Mouse (Mus musculus) E14TG2a.4 (cell line): ENCODE measurements around the gene Samd14.

Experiments used
- H3K27me3 ChIP-seq: 2 replicates; pipeline ENCODE4 v1.6.1; 2014; ENCODE audit warnings: low read length, control low read depth; ENCODE audit not compliant: insufficient read depth
- H3K36me3 ChIP-seq: 2 replicates; pipeline ENCODE4 v1.6.1; 2014; ENCODE audit warnings: low read length, control low read depth; ENCODE audit not compliant: insufficient read depth
- H3K4me1 ChIP-seq: replicated peaks from 2 replicates; pipeline ENCODE4 v1.6.1; 2014; ENCODE audit warnings: low read depth, low read length, control low read depth
- H3K4me3 ChIP-seq: replicated peaks from 2 replicates; pipeline ENCODE4 v1.5.1; 2014; ENCODE audit warnings: mild to moderate bottlenecking, low read length
- H3K9me3 ChIP-seq: 2 replicates; pipeline ENCODE4 v1.6.1; 2014; ENCODE audit warnings: low read length, control low read depth
- CTCF ChIP-seq: conservative IDR thresholded peaks from 2 replicates; pipeline ENCODE4 v1.5.1; 2014; ENCODE audit warnings: low read length
- NANOG ChIP-seq: IDR thresholded peaks from 2 replicates; pipeline ENCODE4 v1.6.1; 2014; ENCODE audit warnings: borderline replicate concordance, low read length, mixed read lengths
- POU5F1 ChIP-seq: IDR thresholded peaks from 2 replicates; pipeline ENCODE4 v1.6.1; 2014; ENCODE audit warnings: low read length, borderline replicate concordance

Samd14 gene

DNA sequence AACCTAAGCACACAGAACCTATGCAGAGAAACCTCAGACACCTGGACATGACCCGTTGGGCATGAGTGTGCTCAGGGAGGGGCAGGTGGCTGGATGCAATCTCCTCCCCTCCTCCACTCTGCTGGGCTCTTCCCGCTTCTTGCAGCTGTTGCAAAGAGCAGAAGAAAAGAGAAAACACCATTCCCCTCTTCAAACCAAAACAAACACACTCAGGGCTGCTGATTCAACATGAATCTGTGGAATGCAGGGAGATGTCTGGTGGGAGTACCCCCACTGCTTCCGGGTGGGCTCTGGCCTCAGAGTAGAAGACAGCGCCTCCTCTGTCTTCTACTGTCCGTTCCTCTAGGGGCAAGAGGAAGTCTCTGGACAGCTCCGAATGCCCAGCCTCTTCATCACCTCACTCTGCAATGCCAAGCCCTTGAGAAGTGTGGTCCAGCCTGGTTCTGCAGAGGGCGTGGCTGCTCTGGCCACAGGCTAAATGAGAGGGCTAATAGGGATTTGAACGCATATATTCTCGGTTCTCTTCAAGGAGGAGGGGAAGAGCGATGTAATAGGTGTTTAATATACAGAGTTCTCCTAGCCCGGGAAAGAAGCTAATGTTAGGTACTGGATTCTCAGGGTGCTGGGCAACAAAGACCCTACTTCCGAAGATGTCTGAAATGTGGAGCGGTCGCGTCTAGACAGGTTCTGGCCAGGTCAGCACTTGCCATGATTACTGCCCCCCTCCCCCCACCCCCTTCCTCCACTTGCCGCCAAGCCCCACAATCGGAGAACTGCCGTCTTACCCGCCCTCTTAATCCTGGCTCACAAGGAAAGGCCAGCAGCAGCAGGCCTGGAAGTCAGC lies 65.7 kb downstream of the Samd14 start:
- Histone ChIP-seq H3K4me1 (peaks cover 85% of the 10 kb centered on the region), H3K4me3 (peak overlapping the region; percentile 82), H3K36me3 (no peaks in the 10 kb centered on the region), H3K9me3 (no peaks in the 10 kb centered on the region), H3K27me3 (peaks cover 87% of the 10 kb centered on the region)
- TF ChIP-seq POU5F1: no peak
- TF ChIP-seq NANOG: no peak
- TF ChIP-seq CTCF: no peak
